Mouse (Mus musculus) myocyte (in vitro differentiated cells): ENCODE measurements around the gene Arhgef28.

Experiments
- POLR2A ChIP-seq: IDR thresholded peaks from one replicate; pipeline ENCODE4 v1.6.1; 2011; ENCODE audit warnings: low read depth, mild to moderate bottlenecking, control low read depth, moderate library complexity; ENCODE audit not compliant: insufficient read length
- USF1 ChIP-seq: IDR thresholded peaks from one replicate; pipeline ENCODE4 v1.6.1; 2011; ENCODE audit warnings: low read depth, mild to moderate bottlenecking, control low read depth, moderate library complexity

GRCm38 (mm10) chr13:98121124-98121470, 85.1 kb downstream of the Arhgef28 start:
- no peak for TF ChIP-seq USF1
- no peak for TF ChIP-seq POLR2A
